Mouse (Mus musculus) ovary, adult 18-20 months (tissue): ENCODE measurements around the gene Mllt1.

Experiments
- DNase-seq: peaks from one replicate; pipeline ENCODE4 v3.0.0; 2022; ENCODE audit warnings: low spot score, mixed read lengths

The Mllt1 gene

GRCm38 (mm10) chr17:56935363-56936131 lies at the start of gene Mllt1:
Mllt1 (minus strand) TSS chr17:56935415.
- peak; percentile 96 for DNase-seq

GRCm38 (mm10) chr17:56984886-56985285 lies 49.7 kb upstream of the Mllt1 start:
- DNase-seq: no peak

- DNase-seq: no peak
Observed at GRCm38 (mm10) chr17:56982013-56982412, 46.8 kb upstream of the Mllt1 start, which contains the start of gene Acer1. Acer1 (minus strand) TSS chr17:56982126.

- no peak for DNase-seq
Observed at GRCm38 (mm10) chr17:56981049-56981448, 45.8 kb upstream of the Mllt1 start.

GRCm38 (mm10) chr17:56979524-56979923 lies 44.3 kb upstream of the Mllt1 start:
- DNase-seq: no peak

GRCm38 (mm10) chr17:56976531-56977390 lies 41.5 kb upstream of the Mllt1 start:
- no peak for DNase-seq

- no peak for DNase-seq
Observed at GRCm38 (mm10) chr17:56975391-56975790, 40.2 kb upstream of the Mllt1 start.

GRCm38 (mm10) chr17:56974708-56975240 lies 39.6 kb upstream of the Mllt1 start:
- no peak for DNase-seq

GRCm38 (mm10) chr17:56973956-56974707 lies 38.9 kb upstream of the Mllt1 start:
- no peak for DNase-seq

- DNase-seq: no peak
Observed at GRCm38 (mm10) chr17:56970081-56970480, 34.9 kb upstream of the Mllt1 start.

GRCm38 (mm10) chr17:56969321-56969720 lies 34.1 kb upstream of the Mllt1 start:
- DNase-seq: no peak

GRCm38 (mm10) chr17:56963646-56964045 lies 28.4 kb upstream of the Mllt1 start:
- DNase-seq: no peak

GRCm38 (mm10) chr17:56962642-56963405 lies 27.6 kb upstream of the Mllt1 start:
- no peak for DNase-seq

GRCm38 (mm10) chr17:56961880-56962279 lies 26.7 kb upstream of the Mllt1 start:
- DNase-seq: no peak

- DNase-seq: no peak
Observed at GRCm38 (mm10) chr17:56958667-56959066, 23.5 kb upstream of the Mllt1 start.

GRCm38 (mm10) chr17:56957763-56958429 lies 22.7 kb upstream of the Mllt1 start:
- no peak for DNase-seq

- no peak for DNase-seq
Observed at GRCm38 (mm10) chr17:56954871-56955270, 19.7 kb upstream of the Mllt1 start.

GRCm38 (mm10) chr17:56952639-56953038 lies 17.4 kb upstream of the Mllt1 start:
- DNase-seq: no peak

- DNase-seq: no peak
Observed at GRCm38 (mm10) chr17:56950915-56951314, 15.7 kb upstream of the Mllt1 start.

- no peak for DNase-seq
Observed at GRCm38 (mm10) chr17:56938751-56939150, 3.5 kb upstream of the Mllt1 start.

- DNase-seq: no peak
Observed at GRCm38 (mm10) chr17:56936731-56937130, 1.5 kb upstream of the Mllt1 start.
